Mouse (Mus musculus) midbrain, embryonic 12.5 days (tissue): ENCODE data around the gene Prl2a1. TPM values are rescaled to one million over a fixed set of nuclear protein-coding genes. Genes with fewer than 3 reads are reported as not detected.
"Not testable (repeated sequence)": the region's sequence is repeated elsewhere in the genome, so short reads cannot be mapped to it uniquely, and the experiment has no call there.

ENCODE experiments used
- ATAC-seq: fragments of 200-750 bp; cut with Nextera tagmentation; 2 replicates; pipeline ENCODE4 v1.8.0; 2017; ENCODE audit warnings: low read depth, moderate TSS enrichment, moderate library complexity; ENCODE audit not compliant: low FRiP score
- H3K27ac ChIP-seq: fragments of 300-500 bp; sonication (generic); replicated peaks from 2 replicates; pipeline ENCODE4 v1.5.1; 2016; ENCODE audit warnings: mild to moderate bottlenecking
- H3K27me3 ChIP-seq: fragments of 300-500 bp; sonication (generic); 2 replicates; pipeline ENCODE4 v1.6.1; 2016; ENCODE audit warnings: mild to moderate bottlenecking
- H3K36me3 ChIP-seq: fragments of 300-500 bp; sonication (generic); 2 replicates; pipeline ENCODE4 v1.6.1; 2016
- H3K4me1 ChIP-seq: fragments of 300-500 bp; sonication (generic); 2 replicates; pipeline ENCODE4 v1.6.1; 2016
- H3K4me2 ChIP-seq: fragments of 300-500 bp; sonication (generic); replicated peaks from 2 replicates; pipeline ENCODE4 v1.6.1; 2016; ENCODE audit warnings: mild to moderate bottlenecking, moderate library complexity
- H3K4me3 ChIP-seq: fragments of 300-500 bp; sonication (generic); 2 replicates; pipeline ENCODE4 v1.5.1; 2016; ENCODE audit warnings: mild to moderate bottlenecking
- H3K9ac ChIP-seq: fragments of 300-500 bp; sonication (generic); replicated peaks from 2 replicates; pipeline ENCODE4 v1.6.1; 2016; ENCODE audit warnings: mild to moderate bottlenecking, moderate library complexity
- H3K9me3 ChIP-seq: fragments of 300-500 bp; sonication (generic); 2 replicates; pipeline ENCODE4 v1.6.1; 2016; ENCODE audit warnings: mild to moderate bottlenecking
- WGBS: fragments of 180-500 bp; shearing (Covaris S2); methylation state at CpG from one replicate; pipeline ENCODE4 v1.1.7; 2016; 5-methylcytosine and 5-hydroxymethylcytosine counted together
- polyA plus RNA-seq: library from polyadenylated mRNA; unstranded; fragments of >200 nt; fragmentation: Nextera tagmentation; extraction: Ambion mirVana; gene quantifications from 2 replicates; pipeline ENCODE4 v1.2.1, GENCODE M21; 2016

The Prl2a1 gene
- polyA plus RNA-seq: not detected in 2 replicates

GRCm38 (mm10) chr13:27801354-27801753, at the start of gene Prl2a1:
TSS of gene Prl2a1 (plus strand) at chr13:27801654.
- Histone ChIP-seq H3K9ac (no peak within 1 kb of the TSS), H3K4me3 (no peak within 1 kb of the TSS), H3K36me3 (no peaks in the 10 kb centered on the region), H3K9me3 (no peaks in the 10 kb centered on the region), H3K4me1 (no peaks in the 10 kb centered on the region), H3K27ac (no peak within 1 kb of the TSS), H3K4me2 (no peak within 1 kb of the TSS), H3K27me3 (no peaks in the 10 kb centered on the region)
- 79% methylated on average over 1 of the region's 1 CpGs for WGBS
- ATAC-seq: no peak

GRCm38 (mm10) chr13:27780704-27781103, 20.8 kb upstream of the Prl2a1 start, which contains the start of gene Prl7c1:
TSS of gene Prl7c1 (minus strand) at chr13:27780804.
- H3K9ac ChIP-seq, H3K27me3 ChIP-seq, ATAC-seq, H3K4me1 ChIP-seq, H3K4me3 ChIP-seq, H3K36me3 ChIP-seq, H3K4me2 ChIP-seq, H3K9me3 ChIP-seq, H3K27ac ChIP-seq: not testable (repeated sequence)
- 89% methylated on average over 3 of the region's 3 CpGs for WGBS

GRCm38 (mm10) chr13:27799303-27799702, 2.2 kb upstream of the Prl2a1 start:
- ATAC-seq: no peak
- WGBS: 92% methylated on average over 4 of the region's 4 CpGs

GRCm38 (mm10) chr13:27802765-27803164, 1.3 kb downstream of the Prl2a1 start:
- Histone ChIP-seq H3K9me3 (no peaks in the 10 kb centered on the region), H3K27me3 (no peaks in the 10 kb centered on the region), H3K27ac (no peak overlapping the region), H3K9ac (no peak overlapping the region), H3K4me2 (no peak overlapping the region), H3K4me3 (no peak overlapping the region), H3K36me3 (no peaks in the 10 kb centered on the region), H3K4me1 (no peaks in the 10 kb centered on the region)
- no peak for ATAC-seq
- 85% methylated on average over 1 of the region's 1 CpGs for WGBS

More at GRCm38 (mm10) chr13:27799303-27799702, 2.2 kb upstream of the Prl2a1 start:
- Histone ChIP-seq H3K4me1 (no peaks in the 10 kb centered on the region), H3K27me3 (no peaks in the 10 kb centered on the region), H3K4me3 (no peak overlapping the region), H3K9ac (no peak overlapping the region), H3K27ac (no peak overlapping the region), H3K4me2 (no peak overlapping the region), H3K9me3 (no peaks in the 10 kb centered on the region), H3K36me3 (no peaks in the 10 kb centered on the region)

- Histone ChIP-seq H3K4me1 (no peaks in the 10 kb centered on the region), H3K36me3 (no peaks in the 10 kb centered on the region), H3K27me3 (no peaks in the 10 kb centered on the region), H3K4me2 (no peak within 1 kb of the TSS), H3K27ac (no peak within 1 kb of the TSS), H3K9ac (no peak within 1 kb of the TSS), H3K9me3 (no peaks in the 10 kb centered on the region), H3K4me3 (no peak within 1 kb of the TSS)
- 93% methylated on average over 3 of the region's 3 CpGs for WGBS
- no peak for ATAC-seq
Measured at GRCm38 (mm10) chr13:27849042-27849441, 47.6 kb downstream of the Prl2a1 start, which contains the start of gene Prl2c1. TSS of gene Prl2c1 (plus strand) at chr13:27849342.

Other genes starting within 250 kb of the Prl2a1 start
- gene Prl8a9, start 237.0 kb upstream of the Prl2a1 start, polyA plus RNA-seq: not detected in 2 replicates
- gene Prl8a1, start 219.5 kb upstream of the Prl2a1 start, polyA plus RNA-seq: not detected in 2 replicates
- not detected in 2 replicates for gene Prl7b1, start 191.1 kb upstream of the Prl2a1 start, polyA plus RNA-seq
- gene Prl7a1, start 159.2 kb upstream of the Prl2a1 start, polyA plus RNA-seq: not detected in 2 replicates
- not detected in 2 replicates for gene Prl7a2, start 133.6 kb upstream of the Prl2a1 start, polyA plus RNA-seq
- not detected in 2 replicates for gene Prl7d1, start 84.9 kb upstream of the Prl2a1 start, polyA plus RNA-seq
- not detected in 2 replicates for gene Prl7c1, start 20.9 kb upstream of the Prl2a1 start, polyA plus RNA-seq
- gene Prl2c1, start 47.7 kb downstream of the Prl2a1 start, polyA plus RNA-seq: not detected in 2 replicates
- not detected in 2 replicates for gene Prl4a1, start 214.6 kb downstream of the Prl2a1 start, polyA plus RNA-seq